Mouse (Mus musculus): Measurements from ENCODE around the gene Ptpn11. TPM values are rescaled to one million over a fixed set of nuclear protein-coding genes. Genes with fewer than 3 reads are reported as not detected.
A peak's percentile ranks its signal among the peaks of the same experiment; 100 is the strongest.

The Ptpn11 gene
- total and polyA plus RNA-seq, 2 experiments from 2014 or later = 25.5 to 60.9 TPM

DNA sequence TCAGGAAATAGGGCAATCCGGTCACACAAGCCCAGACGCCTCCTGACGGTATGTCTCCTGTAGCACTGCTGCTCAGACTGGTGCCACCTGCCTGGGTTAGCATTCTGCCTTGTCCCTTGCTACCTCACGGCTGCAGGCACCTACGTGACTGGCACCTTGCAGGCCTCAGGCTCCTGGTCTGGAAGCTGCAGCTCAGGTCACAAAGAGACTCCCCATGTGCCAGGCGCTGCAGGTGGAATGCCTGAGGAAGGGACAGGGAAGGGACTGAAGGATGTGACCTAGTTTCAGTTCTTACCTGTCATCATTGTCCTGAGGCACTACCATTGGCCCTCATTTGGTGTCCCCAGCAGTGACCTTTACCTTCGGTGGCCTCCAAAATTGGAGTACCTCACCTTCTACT is 82.0 kb downstream of the Ptpn11 start:
- Histone ChIP-seq H3K27ac (ENCODE audit: low read depth, low read length) (no peak overlapping the region), H3K9me3 (ENCODE audit: low read length) (no peaks in the 10 kb centered on the region), H3K4me2 (ENCODE audit: low read depth) (no peak overlapping the region), H3K4me3 (ENCODE audit: low read depth, low read length) (no peak overlapping the region), H3K9ac (no peak overlapping the region), H3K27me3 (ENCODE audit: insufficient read depth, low read length) (no peaks in the 10 kb centered on the region), H3K4me1 (ENCODE audit: insufficient read depth) (peaks cover 4% of the 10 kb centered on the region), H3K36me3 (ENCODE audit: insufficient read depth) (no peaks in the 10 kb centered on the region)
- no peak for TF ChIP-seq CTCF (IDR thresholded peaks at IDR 0.05; ENCODE audit: low read depth)
- ATAC-seq (no peak), DNase-seq (no peak)
- 78% methylated on average over 7 of the region's 7 CpGs for WGBS

DNA sequence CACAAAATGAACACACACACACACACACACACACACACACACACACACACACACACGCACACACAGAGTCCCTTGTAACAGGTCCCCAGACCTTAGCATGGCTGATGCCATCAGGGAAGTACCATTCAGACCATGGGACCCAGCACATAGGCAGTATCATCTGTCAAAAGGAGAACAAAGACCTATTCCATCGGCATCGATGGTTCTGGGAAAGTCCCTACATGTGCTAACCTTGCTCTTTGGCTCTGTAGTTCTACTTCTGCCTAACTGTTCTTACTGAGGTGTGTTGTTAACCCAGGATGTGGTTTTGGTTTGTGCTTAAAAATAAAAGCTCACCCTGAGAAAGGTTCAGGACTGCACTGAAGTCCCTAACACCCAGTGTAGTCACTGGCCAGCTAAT is 84.3 kb downstream of the Ptpn11 start:
- WGBS = 81% methylated on average over 3 of the region's 3 CpGs
- H3K36me3 ChIP-seq (ENCODE audit: insufficient read depth) = no peaks in the 10 kb centered on the region
- H3K4me1 ChIP-seq (ENCODE audit: insufficient read depth) = no peaks in the 10 kb centered on the region
- TF ChIP-seq CTCF (IDR thresholded peaks at IDR 0.05; ENCODE audit: low read depth) = no peak
- H3K27me3 ChIP-seq (ENCODE audit: insufficient read depth, low read length) = no peaks in the 10 kb centered on the region
- no peak for DNase-seq
- no peak overlapping the region for H3K27ac ChIP-seq (ENCODE audit: low read depth, low read length)
- H3K4me3 ChIP-seq (ENCODE audit: low read depth, low read length) = no peak overlapping the region
- no peak for ATAC-seq
- no peak overlapping the region for H3K9ac ChIP-seq
- no peak overlapping the region for H3K4me2 ChIP-seq (ENCODE audit: low read depth)
- no peaks in the 10 kb centered on the region for H3K9me3 ChIP-seq (ENCODE audit: low read length)

DNA sequence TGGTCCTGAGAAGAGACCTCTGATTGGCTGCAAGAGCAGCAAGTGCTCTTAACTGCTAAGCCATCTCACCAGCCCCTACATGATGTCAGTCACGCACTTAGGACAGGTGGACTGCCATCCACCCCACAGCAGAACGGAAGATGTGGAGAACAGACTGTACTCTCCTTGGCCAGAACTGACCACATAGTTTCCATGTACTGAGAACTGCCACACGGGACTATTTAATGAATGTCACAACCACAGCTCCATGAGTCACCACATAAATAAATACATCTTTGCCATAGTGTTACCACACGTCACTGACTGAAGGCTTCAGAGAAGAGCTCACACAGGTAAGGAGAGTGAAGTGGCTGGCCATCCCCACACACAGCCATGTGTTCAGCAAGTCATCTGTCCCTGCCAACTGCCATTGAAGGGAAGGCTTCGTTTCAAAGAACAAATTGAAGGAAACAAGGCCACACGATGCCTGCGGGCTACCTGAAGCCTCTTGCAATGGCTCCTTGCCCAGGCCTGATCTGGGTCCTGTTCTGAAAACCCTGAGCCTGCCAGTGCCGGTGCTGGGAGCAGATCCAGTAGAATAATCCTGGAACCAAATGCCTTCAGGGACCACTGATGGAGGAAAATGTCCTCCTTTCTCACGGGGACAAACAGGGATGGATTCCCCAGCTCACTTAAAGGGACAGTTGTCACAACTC is 90.2 kb downstream of the Ptpn11 start:
- H3K27ac ChIP-seq (ENCODE audit: low read depth, low read length) = no peak overlapping the region
- DNase-seq (no peak), ATAC-seq (no peak)
- no peaks in the 10 kb centered on the region for H3K9me3 ChIP-seq (ENCODE audit: low read length)
- 77% methylated on average over 9 of the region's 9 CpGs for WGBS
- H3K4me3 ChIP-seq (ENCODE audit: low read depth, low read length) = no peak overlapping the region
- H3K27me3 ChIP-seq (ENCODE audit: insufficient read depth, low read length) = no peaks in the 10 kb centered on the region
- H3K9ac ChIP-seq = no peak overlapping the region
- H3K4me1 ChIP-seq (ENCODE audit: insufficient read depth) = no peaks in the 10 kb centered on the region
- no peak for TF ChIP-seq CTCF (IDR thresholded peaks at IDR 0.05; ENCODE audit: low read depth)
- no peak overlapping the region for H3K4me2 ChIP-seq (ENCODE audit: low read depth)
- no peaks in the 10 kb centered on the region for H3K36me3 ChIP-seq (ENCODE audit: insufficient read depth)

DNA sequence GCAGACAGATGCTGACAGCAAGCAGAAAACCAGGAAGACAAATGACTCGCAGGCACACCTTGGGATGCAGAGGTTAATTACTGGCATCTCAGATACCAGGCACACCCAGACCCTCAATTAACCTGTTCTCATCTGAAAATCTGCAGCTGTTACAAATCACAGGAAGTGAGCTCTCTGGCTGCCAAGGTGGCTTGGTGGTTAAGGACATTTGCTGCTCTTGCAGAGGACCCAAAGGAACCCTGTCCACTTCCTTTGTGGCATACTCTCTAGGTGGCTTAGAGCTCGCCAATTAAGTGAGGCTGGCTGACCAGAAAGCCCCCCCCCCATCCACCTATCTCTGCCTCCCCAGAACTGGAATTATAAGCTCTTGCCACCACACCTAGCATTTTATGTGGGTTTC is 91.1 kb downstream of the Ptpn11 start:
- TF ChIP-seq CTCF (IDR thresholded peaks at IDR 0.05; ENCODE audit: low read depth) = no peak
- DNase-seq (no peak), ATAC-seq (no peak)
- 49% methylated on average over 2 of the region's 2 CpGs for WGBS
- H3K4me1 ChIP-seq (ENCODE audit: insufficient read depth) = no peaks in the 10 kb centered on the region
- no peaks in the 10 kb centered on the region for H3K9me3 ChIP-seq (ENCODE audit: low read length)
- no peak overlapping the region for H3K4me3 ChIP-seq (ENCODE audit: low read depth, low read length)
- no peak overlapping the region for H3K4me2 ChIP-seq (ENCODE audit: low read depth)
- no peaks in the 10 kb centered on the region for H3K27me3 ChIP-seq (ENCODE audit: insufficient read depth, low read length)
- H3K9ac ChIP-seq = no peak overlapping the region
- no peak overlapping the region for H3K27ac ChIP-seq (ENCODE audit: low read depth, low read length)
- no peaks in the 10 kb centered on the region for H3K36me3 ChIP-seq (ENCODE audit: insufficient read depth)

DNA sequence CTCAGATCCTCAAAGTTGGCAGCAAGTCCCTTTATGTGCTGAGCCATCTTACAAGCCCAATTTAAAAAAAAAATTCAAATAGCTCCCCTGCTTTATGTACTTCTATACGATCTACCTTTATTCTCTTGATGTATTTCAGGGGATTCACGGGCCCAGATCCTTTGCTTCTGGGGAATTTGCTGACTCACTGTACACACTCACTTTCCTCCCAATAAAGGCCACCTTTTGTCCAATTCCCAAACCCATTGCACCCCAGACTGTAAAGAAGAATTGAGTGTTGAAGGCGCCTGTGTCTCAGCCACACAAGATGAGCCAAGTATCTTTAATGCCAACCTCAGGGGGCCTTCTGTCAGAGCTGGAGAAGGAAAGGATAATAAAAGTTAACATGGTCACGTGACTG is 93.2 kb downstream of the Ptpn11 start:
- ATAC-seq (no peak), DNase-seq (no peak)
- Histone ChIP-seq H3K4me3 (ENCODE audit: low read depth, low read length) (no peak overlapping the region), H3K4me2 (ENCODE audit: low read depth) (no peak overlapping the region), H3K9me3 (ENCODE audit: low read length) (no peaks in the 10 kb centered on the region), H3K36me3 (ENCODE audit: insufficient read depth) (no peaks in the 10 kb centered on the region), H3K27me3 (ENCODE audit: insufficient read depth, low read length) (no peaks in the 10 kb centered on the region), H3K27ac (ENCODE audit: low read depth, low read length) (no peak overlapping the region), H3K9ac (no peak overlapping the region), H3K4me1 (ENCODE audit: insufficient read depth) (no peaks in the 10 kb centered on the region)
- WGBS = 78% methylated on average over 4 of the region's 4 CpGs
- TF ChIP-seq CTCF (IDR thresholded peaks at IDR 0.05; ENCODE audit: low read depth) = no peak

DNA sequence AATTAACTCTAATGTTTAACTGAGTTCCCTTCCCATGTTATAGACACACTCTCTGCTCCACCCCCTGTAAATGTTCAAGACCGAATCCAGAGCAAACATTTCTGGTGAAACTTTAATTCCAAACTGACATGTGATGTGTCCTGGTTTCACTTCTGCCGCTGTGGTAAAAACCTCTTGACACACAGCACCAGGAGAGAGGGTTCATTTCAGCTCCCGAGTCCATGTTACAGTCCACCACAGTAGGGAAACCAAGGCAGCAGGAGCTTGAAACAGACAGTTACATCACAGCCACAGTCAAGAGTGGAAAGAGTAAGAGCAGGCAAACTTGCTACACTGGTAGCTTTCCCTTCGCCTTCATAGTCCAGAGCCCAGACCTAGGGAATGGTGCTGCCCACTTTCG is 94.5 kb downstream of the Ptpn11 start:
- Histone ChIP-seq H3K27me3 (ENCODE audit: insufficient read depth, low read length) (no peaks in the 10 kb centered on the region), H3K9me3 (ENCODE audit: low read length) (no peaks in the 10 kb centered on the region), H3K4me1 (ENCODE audit: insufficient read depth) (no peaks in the 10 kb centered on the region), H3K4me3 (ENCODE audit: low read depth, low read length) (no peak overlapping the region), H3K4me2 (ENCODE audit: low read depth) (no peak overlapping the region), H3K27ac (ENCODE audit: low read depth, low read length) (no peak overlapping the region), H3K9ac (no peak overlapping the region), H3K36me3 (ENCODE audit: insufficient read depth) (no peaks in the 10 kb centered on the region)
- WGBS = 93% methylated on average over 5 of the region's 5 CpGs
- ATAC-seq = no peak
- no peak for TF ChIP-seq CTCF (IDR thresholded peaks at IDR 0.05; ENCODE audit: low read depth)
- DNase-seq = no peak

DNA sequence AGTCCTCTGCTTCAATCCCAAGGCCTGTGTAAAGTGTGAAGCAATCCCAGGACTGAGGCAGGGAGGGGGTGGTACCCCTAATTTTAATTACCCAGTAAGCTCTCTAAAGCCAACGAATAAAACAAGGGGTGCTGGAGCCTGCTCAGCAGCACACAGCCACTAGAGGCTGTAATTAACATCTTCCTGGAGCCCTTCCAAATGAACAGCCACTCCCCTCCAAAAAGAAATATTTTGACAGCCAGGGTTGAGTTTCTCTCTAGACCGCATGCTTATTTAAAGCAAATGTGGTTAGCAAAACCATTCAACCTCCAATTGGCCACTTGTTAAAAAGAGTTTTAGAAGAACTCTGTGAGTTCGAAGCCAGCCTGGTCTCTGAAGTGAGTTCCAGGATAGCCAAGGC is 97.9 kb downstream of the Ptpn11 start:
- Histone ChIP-seq H3K4me1 (ENCODE audit: insufficient read depth) (no peaks in the 10 kb centered on the region), H3K4me2 (ENCODE audit: low read depth) (no peak overlapping the region), H3K27me3 (ENCODE audit: insufficient read depth, low read length) (no peaks in the 10 kb centered on the region), H3K27ac (ENCODE audit: low read depth, low read length) (no peak overlapping the region), H3K9me3 (ENCODE audit: low read length) (no peaks in the 10 kb centered on the region), H3K36me3 (ENCODE audit: insufficient read depth) (no peaks in the 10 kb centered on the region), H3K9ac (no peak overlapping the region), H3K4me3 (ENCODE audit: low read depth, low read length) (no peak overlapping the region)
- 29% methylated on average over 3 of the region's 3 CpGs for WGBS
- peak; percentile 13; the same call in 1 of the 2 replicates for TF ChIP-seq CTCF (IDR thresholded peaks at IDR 0.05; ENCODE audit: low read depth)
- ATAC-seq = no peak
- DNase-seq = peak; percentile 41
